Mouse (Mus musculus) cerebellum, postnatal 4 days (tissue): ENCODE measurements at regions not wholly inside any gene's neighbourhood (a gene's known extent, or its start where the extent isn't known, plus 50 kb on each side); places are given as distances from the start of the nearest gene placed in this dataset.
A peak's percentile ranks its signal among the peaks of the same experiment; 100 is the strongest.

Experiments
- DNase-seq, 2 experiments: peaks; one replicate each; pipeline ENCODE4 v3.0.0; 2022; ENCODE audit warnings: low spot score in 2 of 2, mixed read lengths in 1 of 2

DNA sequence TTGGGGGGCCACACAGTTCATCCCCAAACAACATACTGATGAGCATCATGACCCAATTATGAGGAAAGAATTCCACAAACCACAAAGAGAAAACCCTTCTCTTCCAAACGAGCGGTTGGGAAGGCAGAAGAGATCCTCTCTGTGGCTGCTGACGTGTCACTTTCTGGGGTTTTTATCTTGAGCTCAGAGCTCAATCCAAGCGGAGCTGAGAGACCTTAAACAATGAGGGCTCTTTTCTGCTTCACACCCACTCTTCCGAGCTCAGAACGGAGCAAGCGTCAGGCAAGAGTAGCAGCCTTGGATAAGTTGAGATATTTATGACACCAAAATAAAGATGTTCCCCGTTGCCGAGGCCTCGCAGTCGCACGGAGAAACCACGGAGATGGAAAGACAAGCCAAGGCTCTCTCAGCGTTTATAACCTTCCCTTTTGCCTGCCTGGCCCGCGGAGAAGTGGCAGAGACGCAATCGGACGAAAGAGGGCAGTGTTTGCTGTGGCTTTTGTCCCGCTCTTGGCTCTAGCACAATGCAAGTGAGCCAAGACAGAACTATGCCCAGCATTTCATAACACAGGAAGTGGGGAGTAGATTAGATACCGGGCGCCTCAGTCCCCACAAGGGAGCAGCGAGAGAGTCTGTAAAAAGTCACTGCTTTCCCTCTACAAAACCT lies 100.7 kb downstream of the Chic2 start:
- DNase-seq: peak; percentile 61 to 86

DNA sequence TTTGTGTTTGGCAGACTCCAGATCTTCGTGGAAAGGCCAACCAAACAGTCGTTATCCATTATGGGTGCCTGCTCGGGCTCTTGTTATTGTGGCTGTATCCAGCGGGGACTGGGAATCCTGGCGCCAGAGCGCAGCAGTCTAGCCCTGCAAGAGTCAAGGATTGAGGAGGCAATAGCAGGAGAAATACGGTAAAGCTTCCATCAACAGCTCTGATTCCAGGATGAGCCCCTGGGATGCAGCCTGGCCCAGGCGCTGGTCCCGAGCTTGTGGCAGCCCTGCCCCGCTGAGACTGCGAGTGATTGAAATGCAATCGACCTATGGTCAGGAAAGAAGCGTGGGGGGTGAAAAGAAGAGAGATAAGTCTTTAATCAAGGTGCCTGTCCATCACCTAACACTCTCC lies 103.1 kb downstream of the Chic2 start:
- peak in 1 of 2 experiments; percentile 10 for DNase-seq

DNA sequence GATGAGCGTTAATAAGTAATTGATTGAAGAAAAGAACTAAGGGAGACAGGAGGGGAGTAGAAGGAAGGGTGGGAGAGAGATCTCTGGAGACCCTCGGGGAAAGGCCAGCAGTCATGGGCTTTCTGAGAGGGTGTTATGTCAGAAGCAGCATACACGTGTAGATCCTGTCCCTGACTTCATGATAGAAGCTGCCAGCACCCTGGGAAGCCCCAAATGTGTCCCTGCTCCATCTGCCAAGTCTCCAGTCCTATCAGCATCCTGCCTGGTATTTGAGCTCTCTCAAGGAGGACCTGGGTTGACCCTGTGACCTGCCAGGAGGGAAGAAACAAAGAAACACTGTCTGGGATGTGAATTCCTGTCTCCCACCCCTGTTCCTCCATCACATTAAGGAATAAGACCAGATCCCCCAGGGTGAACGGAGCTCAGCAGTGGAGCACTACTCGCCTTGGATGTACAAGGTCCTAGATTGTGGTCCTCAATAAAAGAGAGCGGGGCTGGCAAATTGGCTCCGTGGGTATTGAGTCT lies 107.1 kb downstream of the Chic2 start:
- DNase-seq: no peak

DNA sequence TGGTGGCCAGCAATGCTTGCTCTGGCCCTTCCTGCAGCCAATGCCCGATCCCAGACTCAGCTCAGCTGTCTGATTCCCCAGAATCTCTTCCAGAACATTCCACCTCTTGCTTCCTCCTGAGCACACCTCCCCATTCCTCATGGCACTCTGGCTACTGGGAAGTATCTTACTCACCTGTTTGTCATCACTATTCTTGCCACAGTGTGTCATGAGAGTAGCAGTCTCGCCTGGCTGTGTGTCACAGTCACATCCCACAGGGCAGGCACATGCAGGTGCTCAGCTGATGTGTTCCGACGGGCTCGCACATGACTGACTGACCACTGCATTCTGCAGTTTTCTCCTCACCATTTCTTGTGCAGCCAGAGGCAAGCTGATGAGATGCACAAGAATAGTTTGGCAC lies 108.5 kb downstream of the Chic2 start:
- DNase-seq: no peak

DNA sequence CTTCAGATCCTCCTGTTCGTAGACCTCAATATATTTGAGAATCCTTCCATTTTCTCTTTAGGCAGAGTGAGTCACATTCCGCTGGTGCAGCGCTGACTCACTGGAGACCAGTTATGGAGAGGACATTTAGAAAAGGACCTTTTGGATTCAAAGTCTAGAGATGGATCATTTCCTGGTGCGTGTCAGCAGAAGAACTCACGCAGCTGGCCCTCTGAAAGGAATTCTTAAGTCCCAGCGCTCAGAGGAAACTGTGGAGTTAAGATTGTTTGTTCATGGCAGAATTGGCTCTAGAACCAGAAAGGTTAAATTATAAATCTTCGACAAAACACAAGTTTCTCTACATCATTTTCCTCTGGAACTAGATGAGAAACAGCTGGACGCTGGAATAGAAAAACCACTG lies 108.9 kb downstream of the Chic2 start:
- DNase-seq: no peak

DNA sequence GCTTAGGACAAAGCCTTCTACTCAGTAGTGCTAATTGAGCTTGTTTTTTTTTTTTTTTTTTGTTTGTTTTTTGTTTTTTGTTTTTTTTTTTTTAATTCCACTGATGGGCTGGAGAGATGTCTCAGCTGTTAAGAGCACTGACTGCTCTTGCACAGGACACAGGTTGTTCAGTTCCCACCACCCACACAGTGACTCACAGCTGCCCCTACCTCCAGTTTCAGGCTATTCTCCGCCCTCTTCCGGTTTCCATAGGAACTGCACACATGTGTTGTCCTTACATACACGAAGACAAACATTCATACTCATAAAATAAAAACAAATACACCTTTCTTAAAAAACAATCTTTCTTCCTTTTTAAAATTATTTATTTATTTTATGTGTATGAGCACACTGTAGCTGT lies 111.3 kb downstream of the Chic2 start:
- no peak for DNase-seq

DNA sequence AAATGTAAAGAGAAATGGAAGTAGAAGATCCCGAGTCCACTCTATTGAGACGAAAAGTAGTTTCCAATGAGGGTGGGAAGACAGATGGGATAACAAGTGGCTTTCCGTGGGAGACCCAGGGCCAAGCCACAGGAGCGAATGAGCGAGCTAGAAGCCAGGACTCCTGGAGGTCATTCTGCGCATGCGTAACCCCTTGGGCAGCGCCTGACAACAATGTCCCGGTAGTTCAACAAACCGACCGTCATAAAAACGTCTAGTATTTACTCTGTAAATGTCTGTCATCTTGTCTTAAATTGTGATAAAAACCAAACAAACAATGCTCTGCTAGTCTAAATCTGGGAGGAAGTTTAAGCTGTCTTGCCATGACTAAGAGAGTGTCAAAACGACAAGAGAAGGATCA lies 112.4 kb downstream of the Chic2 start:
- DNase-seq: no peak

DNA sequence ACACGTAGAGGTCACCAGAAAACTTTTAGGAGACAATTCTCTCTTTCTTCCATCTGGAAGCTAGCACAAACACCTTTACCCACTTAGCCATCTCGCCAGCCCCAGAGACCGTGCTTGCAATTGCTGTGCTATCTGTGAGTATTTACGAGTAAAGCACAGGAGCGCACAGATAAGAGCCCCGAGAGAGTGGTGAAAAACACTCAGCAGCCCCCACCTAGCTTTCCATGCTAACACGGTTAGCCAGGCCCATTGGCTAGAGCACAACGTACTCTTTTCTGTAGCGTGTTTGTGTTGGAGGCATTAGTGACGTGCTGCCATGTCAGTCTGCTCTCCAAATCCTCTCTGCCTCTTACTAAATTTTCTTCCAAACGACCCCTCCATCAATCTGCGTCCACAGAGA lies 112.8 kb downstream of the Chic2 start:
- DNase-seq: no peak

DNA sequence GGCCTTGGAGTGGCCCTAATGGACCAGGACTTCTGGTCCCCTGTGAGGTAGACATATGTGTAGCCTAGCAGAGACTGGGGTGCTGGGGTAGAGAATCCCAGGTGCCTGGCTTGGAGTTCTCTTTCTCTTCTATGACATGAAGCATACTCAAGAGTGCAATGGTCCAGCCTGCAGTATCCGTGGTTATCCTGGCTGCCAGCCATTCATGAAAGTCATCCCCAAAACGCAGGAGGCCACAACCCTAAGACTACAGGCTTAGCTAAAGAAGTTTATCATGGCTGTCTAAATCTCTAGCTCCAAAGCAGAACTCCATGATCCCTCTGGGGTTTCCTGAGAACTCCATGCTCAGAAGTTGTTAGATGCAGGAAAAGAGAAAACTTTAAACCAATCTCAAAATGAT lies 117.0 kb downstream of the Chic2 start:
- DNase-seq: no peak

DNA sequence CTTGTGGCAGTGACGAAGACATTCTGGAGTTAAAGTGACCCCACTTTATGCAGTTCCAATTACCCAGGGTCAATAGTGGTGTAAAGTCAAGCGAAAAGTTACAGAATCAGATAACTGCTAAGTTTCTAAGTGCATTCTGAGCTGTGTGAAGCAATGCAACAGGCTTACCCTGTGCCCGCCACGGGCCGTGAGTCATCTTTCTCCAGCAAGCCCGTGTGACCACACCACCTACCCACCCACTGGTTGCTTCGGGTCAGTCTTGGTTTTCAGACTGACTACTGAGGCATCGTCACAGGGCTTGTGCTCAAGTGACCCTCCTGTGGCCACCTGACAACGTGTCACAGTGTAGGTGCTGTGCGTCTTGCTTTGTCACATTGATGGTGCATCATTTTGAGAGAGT lies 118.8 kb downstream of the Chic2 start:
- no peak for DNase-seq

DNA sequence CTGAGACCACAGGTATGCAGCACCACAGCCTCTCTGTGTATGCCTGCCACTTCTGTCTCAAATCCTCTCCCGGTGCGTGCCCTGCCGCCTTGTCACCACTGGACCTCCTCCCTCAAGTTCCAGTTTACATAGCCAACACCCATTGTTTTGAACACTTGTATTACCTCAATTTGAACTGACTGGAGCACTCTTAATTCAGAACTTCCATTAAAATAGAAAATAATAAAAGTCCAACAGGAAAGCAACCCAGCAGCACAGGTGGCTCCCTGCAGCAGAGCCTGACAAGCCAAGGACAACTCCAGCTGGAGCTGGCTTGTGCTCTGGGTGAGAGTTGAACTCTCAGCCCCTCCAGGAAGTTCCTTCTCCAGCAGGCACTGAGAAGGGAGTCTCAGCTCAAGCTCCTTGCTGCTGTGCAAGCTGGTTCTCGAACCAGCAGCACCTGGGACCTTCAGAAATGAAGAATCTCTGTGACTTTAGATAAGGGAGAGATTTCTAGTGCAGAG lies 120.5 kb downstream of the Chic2 start:
- DNase-seq: no peak

DNA sequence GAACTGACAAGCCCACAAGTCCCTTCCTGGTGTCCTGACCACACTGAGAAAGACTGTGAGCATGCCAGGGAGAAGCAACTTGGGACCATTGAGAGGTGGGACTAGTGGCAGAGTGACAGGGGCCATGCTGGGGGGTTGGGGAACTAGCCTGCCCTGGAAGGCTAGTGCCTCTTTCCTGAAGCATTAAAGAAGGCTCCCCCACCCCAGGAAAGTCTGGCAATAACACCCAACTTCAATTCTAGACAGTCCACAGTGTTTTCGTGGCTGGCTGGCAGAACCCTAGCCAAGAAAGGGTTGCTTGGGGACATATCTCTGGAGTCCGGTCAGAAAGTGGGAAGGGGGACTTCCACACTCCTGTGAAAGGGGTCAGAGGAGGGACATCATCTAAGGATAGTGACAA lies 121.2 kb downstream of the Chic2 start:
- no peak for DNase-seq

DNA sequence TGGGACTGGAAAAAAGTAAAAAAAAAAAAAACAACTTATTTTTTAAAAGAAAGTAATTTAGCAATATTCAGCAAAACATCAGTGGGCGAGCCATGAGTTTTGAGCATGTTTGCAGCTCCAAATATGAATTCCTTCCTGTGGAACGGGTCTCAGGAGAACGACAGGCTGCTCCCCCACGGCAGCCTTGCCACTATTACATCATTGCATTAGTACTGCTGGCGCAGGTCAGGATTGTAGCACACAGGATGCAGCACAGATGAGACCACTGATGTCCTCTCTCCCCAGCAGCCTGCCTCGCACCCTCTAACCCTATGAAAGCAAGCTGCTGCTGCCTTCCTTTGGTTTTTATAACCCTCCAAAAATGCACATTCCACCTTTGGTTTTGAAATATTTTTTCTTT lies 121.7 kb downstream of the Chic2 start:
- no peak for DNase-seq

DNA sequence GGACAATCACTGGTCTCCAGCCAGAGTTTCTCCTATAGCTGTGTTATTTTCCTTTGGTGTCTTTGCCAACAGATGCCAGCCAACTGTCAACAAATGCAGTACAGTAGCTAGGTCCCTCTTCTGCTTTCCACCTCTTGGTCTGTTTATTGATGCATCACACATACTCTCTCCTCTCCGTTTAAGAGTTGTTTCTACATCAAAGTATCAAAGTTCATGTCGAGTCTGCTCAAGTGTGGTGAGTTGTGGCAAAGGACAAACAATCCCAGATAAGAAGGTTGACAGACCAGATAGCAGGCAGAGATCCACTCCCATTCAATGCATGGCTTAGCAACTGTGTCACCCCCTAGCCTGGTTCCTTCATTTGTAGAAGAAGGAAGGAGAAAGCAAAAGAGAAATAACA lies 123.6 kb downstream of the Chic2 start:
- no peak for DNase-seq

DNA sequence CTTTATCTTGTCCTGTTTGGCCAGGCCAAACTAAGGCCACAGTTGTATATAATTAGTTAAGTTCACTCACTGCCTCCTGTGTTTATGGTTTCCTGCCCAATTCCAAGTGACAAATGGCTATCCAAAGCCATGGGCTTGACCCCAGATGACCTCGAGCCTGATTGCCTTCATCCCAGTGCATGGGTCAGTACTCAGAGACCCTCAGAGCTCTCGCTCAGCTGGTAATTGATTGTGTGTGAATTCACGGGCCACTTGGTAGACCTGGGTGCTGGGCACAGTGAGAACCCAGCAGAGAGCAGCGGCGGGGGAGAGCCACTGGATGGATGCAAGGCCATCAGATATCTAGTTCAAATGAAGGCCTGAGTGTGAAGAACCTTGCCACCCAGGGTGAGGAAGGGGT lies 124.1 kb downstream of the Chic2 start:
- DNase-seq: no peak

DNA sequence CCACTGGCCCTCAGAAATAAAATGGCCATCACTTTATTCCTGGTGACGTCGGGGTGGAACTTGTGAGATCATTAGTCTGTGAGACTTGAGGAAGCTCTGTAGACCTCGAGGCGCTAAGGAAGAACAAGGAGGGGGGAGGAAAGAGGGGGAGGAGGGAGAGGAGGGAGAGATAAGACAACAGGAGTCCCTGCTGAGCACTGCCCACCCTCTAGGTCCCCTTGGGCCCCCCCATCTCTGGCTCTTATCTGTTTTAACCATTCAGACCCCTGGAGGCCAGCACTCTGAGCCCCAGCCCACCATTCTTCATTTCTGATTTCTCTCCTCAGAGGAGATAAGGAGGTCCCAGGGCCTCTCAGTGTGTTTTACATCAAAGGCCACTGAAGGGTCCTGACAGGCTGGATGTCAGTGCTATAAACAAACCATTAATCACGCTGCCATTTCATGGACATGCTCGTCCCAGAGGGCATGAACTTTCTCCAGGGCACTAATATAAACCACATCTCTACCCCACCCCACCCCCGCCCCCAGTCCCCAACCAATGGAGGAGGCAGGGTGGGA lies 139.0 kb downstream of the Chic2 start:
- DNase-seq: no peak

DNA sequence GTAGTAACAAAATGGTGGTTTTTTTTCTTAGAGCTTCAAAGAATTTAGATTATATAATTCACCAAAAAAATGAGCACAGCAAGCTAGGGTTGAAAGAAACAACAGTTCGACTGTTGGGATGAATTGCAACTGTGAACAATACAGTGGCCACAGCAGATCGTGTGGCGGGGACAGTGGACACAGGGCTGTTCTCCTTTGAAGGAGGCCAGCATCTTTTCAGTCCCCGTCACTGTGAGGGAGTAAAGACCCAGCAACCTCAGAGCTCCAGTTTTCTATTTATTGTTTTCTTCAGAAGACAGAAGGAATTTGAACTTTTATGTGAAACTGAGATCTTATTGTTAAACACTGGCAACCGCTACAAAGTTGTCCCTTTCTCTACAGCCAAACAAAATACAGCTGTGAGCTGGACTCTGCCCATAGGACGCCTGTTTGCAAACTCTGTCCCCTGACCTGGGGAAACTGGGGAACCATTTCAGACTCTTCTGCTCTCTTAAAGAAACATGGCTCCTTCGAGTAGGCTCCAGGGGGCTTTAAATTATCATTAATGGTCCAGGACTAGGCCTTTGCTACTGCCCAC lies 139.6 kb downstream of the Chic2 start:
- DNase-seq: no peak

DNA sequence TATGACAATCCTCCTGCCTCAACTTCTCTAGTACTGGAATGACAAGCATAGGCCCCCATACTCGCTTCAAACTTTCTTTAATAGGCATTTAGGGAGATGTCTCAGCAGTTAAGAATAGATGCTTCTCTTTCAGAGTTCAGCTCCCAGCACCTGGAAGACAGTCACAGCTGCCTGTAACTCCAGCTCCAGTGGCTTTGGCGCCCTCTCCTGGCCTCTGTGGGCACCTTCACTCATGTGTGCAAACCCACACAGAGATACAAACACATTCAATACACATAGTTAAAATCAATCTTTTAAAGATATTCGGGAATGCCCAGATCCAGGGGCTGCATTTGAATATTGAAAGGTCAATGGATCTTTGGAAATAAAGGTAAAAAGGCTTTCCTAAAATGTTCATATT lies 140.2 kb downstream of the Chic2 start:
- DNase-seq: no peak

DNA sequence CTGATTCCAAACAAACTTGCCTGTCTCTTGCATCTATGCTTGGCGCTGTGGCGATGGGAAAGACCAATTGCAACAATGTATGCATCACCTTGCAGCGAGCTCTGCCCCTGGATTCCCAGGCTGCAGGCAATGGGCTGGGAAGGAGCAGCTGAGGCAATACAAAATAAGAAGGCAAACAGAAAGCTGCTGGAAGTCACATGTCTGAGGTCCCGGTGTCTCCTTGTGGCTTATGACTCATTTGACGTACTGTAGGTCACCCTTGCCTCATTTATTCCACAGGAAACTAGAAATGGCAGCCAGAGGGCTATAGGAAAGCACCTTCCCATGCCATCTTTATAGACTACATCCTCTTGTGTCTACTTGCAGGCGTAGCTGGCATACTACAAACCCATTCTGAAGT lies 140.9 kb downstream of the Chic2 start:
- no peak for DNase-seq

DNA sequence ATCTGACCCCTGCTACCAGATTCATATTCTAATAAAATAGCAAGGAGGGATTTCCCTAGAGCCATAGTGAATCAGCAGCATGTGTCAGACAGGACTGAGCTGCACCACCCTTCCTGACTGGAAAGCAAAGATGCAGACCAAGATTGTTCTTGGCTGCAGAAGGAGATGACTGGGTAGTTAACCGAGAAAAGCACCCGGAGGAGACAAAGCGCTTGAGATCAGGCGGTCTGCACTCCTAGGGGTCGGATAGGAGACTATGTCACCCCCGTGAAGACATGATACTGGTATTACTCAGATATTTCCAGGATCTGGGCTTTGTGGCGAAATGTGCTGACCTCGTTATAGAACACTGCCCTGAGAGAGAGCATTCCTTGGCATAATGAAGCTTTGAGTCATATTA lies 147.4 kb downstream of the Chic2 start:
- DNase-seq: no peak

DNA sequence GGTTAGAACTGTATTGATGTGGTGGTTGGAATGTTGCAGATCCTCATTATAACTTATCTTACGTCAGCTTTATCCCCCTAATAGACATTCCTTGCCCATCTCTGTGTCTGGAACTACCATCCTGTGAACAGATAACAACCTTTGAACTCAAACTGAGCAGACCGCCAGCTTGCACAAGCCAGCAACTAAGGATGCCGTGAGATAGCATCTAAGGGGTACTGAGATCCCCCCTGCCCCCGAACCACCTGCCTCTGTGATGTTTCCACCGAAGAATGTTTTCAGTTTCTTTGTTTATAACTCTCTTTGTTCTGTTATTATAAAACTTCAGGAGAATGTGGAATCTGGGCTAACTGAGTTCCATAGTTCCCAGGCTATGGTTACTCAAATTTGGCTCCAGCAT lies 151.3 kb downstream of the Chic2 start:
- no peak for DNase-seq

DNA sequence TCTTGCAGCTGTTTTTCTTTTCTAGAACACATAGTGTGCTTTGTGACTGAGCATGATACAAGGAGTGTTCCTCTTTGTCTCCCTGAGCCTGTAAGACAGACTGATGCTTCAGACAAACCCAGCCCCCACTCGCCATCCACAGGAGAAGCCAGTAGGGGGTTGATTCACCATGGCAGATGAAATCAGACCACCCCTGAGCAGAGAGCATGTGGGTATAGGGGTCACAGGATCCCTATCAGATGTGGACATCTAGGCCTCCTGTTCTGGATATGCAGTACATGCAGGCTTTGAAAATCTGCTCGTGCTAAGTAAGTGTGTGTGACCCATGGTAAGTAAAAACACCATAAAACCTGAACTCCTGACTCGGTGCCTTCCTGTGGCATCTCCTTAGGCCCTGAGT lies 153.0 kb downstream of the Chic2 start:
- DNase-seq: no peak

DNA sequence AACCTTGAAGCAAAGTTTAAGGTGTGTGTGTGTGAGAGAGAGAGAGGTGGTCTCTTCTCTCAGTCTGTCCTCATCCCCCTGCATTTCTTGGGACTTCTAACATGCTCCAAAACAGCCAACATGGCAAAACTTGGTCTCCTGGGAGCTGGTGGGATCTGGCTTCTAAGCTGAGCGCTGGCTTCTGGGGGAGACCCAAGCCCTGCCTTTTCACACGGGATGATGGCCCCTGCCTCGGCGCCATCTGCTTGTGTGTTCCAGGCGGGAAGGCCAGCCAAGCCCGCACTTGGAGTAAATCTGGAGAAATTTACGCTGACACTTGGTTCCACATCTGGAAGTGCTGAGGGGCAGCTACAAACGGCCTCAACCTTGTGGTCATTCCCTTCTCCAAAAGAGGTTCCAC lies 155.6 kb downstream of the Chic2 start:
- DNase-seq: peak in 1 of 2 experiments; percentile 16
